9 mouse cellular contexts compared by ENCODE assay signal in genomic region chr14:15062861-15063418, GRCm38 (mm10).
DNase-seq lines count a peak whose midpoint lies in the region; ATAC-seq and TF ChIP-seq lines count a peak whose summit lies in the region.
"Had no signal": no experiment of that assay in that cellular context is flagged by ENCODE, and none has a peak within 500 bp of the region (broad histone marks: within the 10 kb centered on the region; RNA-seq: fewer than 3 reads in every experiment).

No protein-coding gene starts in this region.

- ATAC-seq in heart, postnatal 0 days (ENCODE audit: insufficient read depth, low read depth) = peak; percentile 51
- ATAC-seq in midbrain, embryonic 14.5 days (ENCODE audit: low FRiP score, low TSS enrichment) = 0 out of 2 replicates have a peak, but pooled peaks have one; percentile 47
- ATAC-seq in erythroblast, adult 5-6 weeks (replicated peaks; ENCODE audit: low FRiP score, poor library complexity, severe bottlenecking) = no peak

- no peak overlapping the region for H3K4me2 ChIP-seq in heart, postnatal 0 days (ENCODE audit: low read depth, low read length)
- no peak overlapping the region for H3K4me2 ChIP-seq in midbrain, embryonic 14.5 days (ENCODE audit: low read length)

- H3K36me3 ChIP-seq in heart, postnatal 0 days (replicated peaks; ENCODE audit: control insufficient read depth, insufficient read depth, low read length) = no peaks in the 10 kb centered on the region
- no peaks in the 10 kb centered on the region for H3K36me3 ChIP-seq in heart, embryonic 10.5 days
- H3K36me3 ChIP-seq in midbrain, embryonic 14.5 days (ENCODE audit: control insufficient read depth, insufficient read depth, low read length) = no peaks in the 10 kb centered on the region

- no peak for TF ChIP-seq CTCF in heart, postnatal 0 days (IDR thresholded peaks at IDR 0.05; ENCODE audit: low read depth)

- no peaks in the 10 kb centered on the region for H3K9me3 ChIP-seq in heart, postnatal 0 days (replicated peaks; ENCODE audit: control insufficient read depth, low read length)
- H3K9me3 ChIP-seq in heart, embryonic 10.5 days = no peaks in the 10 kb centered on the region
- no peaks in the 10 kb centered on the region for H3K9me3 ChIP-seq in midbrain, embryonic 14.5 days (ENCODE audit: control insufficient read depth, low read length)

- DNase-seq in heart, postnatal 0 days (ENCODE audit: low spot score) = peak; percentile 28
- no peak for DNase-seq in heart, embryonic 10.5 days (ENCODE audit: low spot score)
- peak; percentile 24 for DNase-seq in T-cell, adult 2 months (ENCODE audit: low spot score)
- peak; percentile 33 for DNase-seq in kidney, postnatal 10 days
- DNase-seq in midbrain, embryonic 14.5 days = peak; percentile 26
- no peak for DNase-seq in urinary bladder, postnatal 36 days (ENCODE audit: low spot score in 2 of 2)
- no peak for DNase-seq in cerebellum, postnatal 36 days
- DNase-seq: layer of hippocampus, adult 9-11 months had no signal

- no peak overlapping the region for H3K4me3 ChIP-seq in heart, postnatal 0 days (ENCODE audit: low read depth, low read length)
- no peak overlapping the region for H3K4me3 ChIP-seq in heart, embryonic 10.5 days
- no peak overlapping the region for H3K4me3 ChIP-seq in midbrain, embryonic 14.5 days (replicated peaks; ENCODE audit: low read depth, low read length)

- TF ChIP-seq EP300 in heart, postnatal 0 days (IDR thresholded peaks at IDR 0.05; ENCODE audit: low read depth) = 0 out of 2 replicates have a peak, but pooled peaks have one; percentile 50

- WGBS in heart, postnatal 0 days = 33% methylated on average over 4 of the region's 4 CpGs
- 39% methylated on average over 4 of the region's 4 CpGs for WGBS in heart, embryonic 10.5 days
- 59% methylated on average over 4 of the region's 4 CpGs for WGBS in midbrain, embryonic 14.5 days

- 0 out of 2 replicates have a peak overlapping the region, but pooled peaks have one; percentile 13 for H3K27ac ChIP-seq in heart, postnatal 0 days (ENCODE audit: low read depth)
- no peak overlapping the region for H3K27ac ChIP-seq in heart, embryonic 10.5 days
- H3K27ac ChIP-seq in midbrain, embryonic 14.5 days (replicated peaks; ENCODE audit: low read depth, low read length) = no peak overlapping the region

- H3K9ac ChIP-seq in heart, postnatal 0 days (replicated peaks; ENCODE audit: low read depth, low read length) = no peak overlapping the region
- H3K9ac ChIP-seq in midbrain, embryonic 14.5 days (replicated peaks; ENCODE audit: low read length) = no peak overlapping the region

- H3K27me3 ChIP-seq in heart, postnatal 0 days (ENCODE audit: control insufficient read depth, insufficient read depth, low read length) = no peaks in the 10 kb centered on the region
- no peaks in the 10 kb centered on the region for H3K27me3 ChIP-seq in heart, embryonic 10.5 days (ENCODE audit: insufficient read depth, poor library complexity, severe bottlenecking)
- H3K27me3 ChIP-seq in midbrain, embryonic 14.5 days (ENCODE audit: control insufficient read depth, insufficient read depth, low read length) = no peaks in the 10 kb centered on the region

- no peaks in the 10 kb centered on the region for H3K4me1 ChIP-seq in heart, postnatal 0 days (ENCODE audit: control insufficient read depth, insufficient read depth)
- H3K4me1 ChIP-seq in heart, embryonic 10.5 days = 0 out of 2 replicates have a peak, but pooled peaks cover 5% of the 10 kb centered on the region
- no peaks in the 10 kb centered on the region for H3K4me1 ChIP-seq in midbrain, embryonic 14.5 days (ENCODE audit: control insufficient read depth, insufficient read depth, low read length)

Comparison
In these comparisons a context has a peak if more than half of its experiments do, and no peak if none do; other contexts are left out.
1. DNase-seq: peak in heart, postnatal 0 days (single experiment), T-cell, adult 2 months (single experiment), kidney, postnatal 10 days (single experiment) and midbrain, embryonic 14.5 days (single experiment); none in heart, embryonic 10.5 days (single experiment), urinary bladder, postnatal 36 days (0 of 2) and cerebellum, postnatal 36 days (0 of 2).